Mouse (Mus musculus): ENCODE data around the gene Slc15a3. TPM values are rescaled to one million over a fixed set of nuclear protein-coding genes. Genes with fewer than 3 reads are reported as not detected.

The Slc15a3 gene
- polyA plus RNA-seq, 1 experiment from 2014 or later: 0.37 TPM

- WGBS: 84% methylated on average over 11 of the region's 11 CpGs
- Histone ChIP-seq H3K4me3 (no peak overlapping the region), H3K27ac (no peak overlapping the region), H3K36me3 (replicated peaks) (no peaks in the 10 kb centered on the region), H3K27me3 (ENCODE audit: poor library complexity, severe bottlenecking) (no peaks in the 10 kb centered on the region), H3K4me1 (peaks cover 5% of the 10 kb centered on the region), H3K9me3 (no peaks in the 10 kb centered on the region)
- no peak for DNase-seq (ENCODE audit: extremely low spot score, low spot score)
Observed at GRCm38 (mm10) chr19:10809428-10810175, 29.9 kb upstream of the Slc15a3 start.

DNA sequence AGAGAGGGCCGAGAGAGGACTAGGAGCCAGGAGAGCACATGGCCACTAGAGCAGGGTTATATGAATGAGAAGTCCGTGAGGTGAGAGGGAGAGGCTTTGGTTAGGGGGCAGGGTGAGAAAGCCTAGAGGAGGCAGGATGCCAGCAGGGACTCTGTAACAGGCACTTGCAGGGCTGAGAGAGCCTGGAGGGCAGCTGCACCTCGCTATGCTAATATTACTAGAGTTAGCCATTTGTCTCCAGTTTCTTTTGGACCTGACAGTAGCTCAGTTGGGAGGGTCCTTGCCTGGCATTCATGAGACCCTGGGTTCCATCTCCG lies 29.4 kb upstream of the Slc15a3 start:
- Histone ChIP-seq H3K9me3 (no peaks in the 10 kb centered on the region), H3K4me1 (peaks cover 5% of the 10 kb centered on the region), H3K4me3 (no peak overlapping the region), H3K27me3 (ENCODE audit: poor library complexity, severe bottlenecking) (no peaks in the 10 kb centered on the region), H3K27ac (no peak overlapping the region), H3K36me3 (replicated peaks) (no peaks in the 10 kb centered on the region)
- no peak for DNase-seq (ENCODE audit: extremely low spot score, low spot score)
- 72% methylated on average over 4 of the region's 4 CpGs for WGBS

DNA sequence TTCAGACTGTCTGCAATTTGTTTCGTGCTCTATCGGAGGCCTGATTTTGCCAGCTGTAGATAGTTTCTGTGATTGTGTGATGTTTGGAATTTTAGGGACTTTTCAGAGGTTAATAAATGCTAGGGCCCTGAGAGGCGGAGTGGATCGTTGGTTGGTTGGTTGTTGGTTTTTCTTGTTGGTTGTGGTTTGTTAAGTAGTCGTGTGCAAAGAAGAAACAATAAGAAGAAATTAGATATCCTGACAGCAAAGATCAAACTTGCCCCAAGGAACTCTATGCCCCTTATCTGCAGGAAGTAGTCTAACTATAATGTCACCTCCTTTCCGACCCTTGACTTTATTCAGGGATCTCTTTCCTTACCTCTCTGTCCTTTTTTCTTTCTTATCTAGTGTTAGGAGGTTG lies 28.1 kb upstream of the Slc15a3 start:
- Histone ChIP-seq H3K27me3 (ENCODE audit: poor library complexity, severe bottlenecking) (no peaks in the 10 kb centered on the region), H3K9me3 (no peaks in the 10 kb centered on the region), H3K27ac (no peak overlapping the region), H3K4me1 (peaks cover 5% of the 10 kb centered on the region), H3K4me3 (no peak overlapping the region), H3K36me3 (replicated peaks) (no peaks in the 10 kb centered on the region)
- no peak for DNase-seq (ENCODE audit: extremely low spot score, low spot score)
- 89% methylated on average over 6 of the region's 6 CpGs for WGBS

- DNase-seq (ENCODE audit: extremely low spot score, low spot score): no peak
- Histone ChIP-seq H3K27ac (no peak overlapping the region), H3K4me1 (peaks cover 10% of the 10 kb centered on the region), H3K9me3 (no peaks in the 10 kb centered on the region), H3K4me3 (no peak overlapping the region), H3K36me3 (replicated peaks) (no peaks in the 10 kb centered on the region), H3K27me3 (ENCODE audit: poor library complexity, severe bottlenecking) (no peaks in the 10 kb centered on the region)
- 94% methylated on average over 5 of the region's 5 CpGs for WGBS
Observed at GRCm38 (mm10) chr19:10813039-10813438, 26.5 kb upstream of the Slc15a3 start.

GRCm38 (mm10) chr19:10813905-10814304 lies 25.6 kb upstream of the Slc15a3 start:
- H3K27ac ChIP-seq: no peak overlapping the region
- no peaks in the 10 kb centered on the region for H3K9me3 ChIP-seq
- no peak overlapping the region for H3K4me3 ChIP-seq
- 70% methylated on average over 7 of the region's 7 CpGs for WGBS
- H3K36me3 ChIP-seq (replicated peaks): no peaks in the 10 kb centered on the region
- no peak for DNase-seq (ENCODE audit: extremely low spot score, low spot score)
- no peaks in the 10 kb centered on the region for H3K27me3 ChIP-seq (ENCODE audit: poor library complexity, severe bottlenecking)
- H3K4me1 ChIP-seq: peaks cover 18% of the 10 kb centered on the region

DNA sequence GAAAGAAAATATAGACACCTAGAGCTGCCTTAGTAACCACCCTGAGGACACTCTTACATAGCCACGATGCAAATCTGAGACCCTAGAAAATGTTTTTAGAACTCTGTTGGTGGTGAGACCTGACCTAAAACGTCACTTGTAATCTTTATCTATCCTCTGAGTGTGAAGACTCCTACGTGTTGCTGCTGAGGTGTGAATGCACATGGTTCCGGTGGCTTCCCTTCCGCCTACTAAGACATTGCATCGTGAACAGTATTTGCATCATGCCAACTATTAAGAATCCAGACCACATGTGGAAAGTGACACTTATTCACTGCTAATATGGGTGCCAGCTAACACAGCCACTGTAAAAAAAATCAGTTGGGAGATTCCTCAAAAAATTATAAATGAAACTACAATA lies 23.7 kb upstream of the Slc15a3 start:
- peaks cover 15% of the 10 kb centered on the region for H3K4me1 ChIP-seq
- no peaks in the 10 kb centered on the region for H3K9me3 ChIP-seq
- 89% methylated on average over 6 of the region's 6 CpGs for WGBS
- H3K36me3 ChIP-seq (replicated peaks): no peaks in the 10 kb centered on the region
- H3K27me3 ChIP-seq (ENCODE audit: poor library complexity, severe bottlenecking): no peaks in the 10 kb centered on the region
- no peak overlapping the region for H3K4me3 ChIP-seq
- H3K27ac ChIP-seq: no peak overlapping the region
- DNase-seq (ENCODE audit: extremely low spot score, low spot score): no peak

DNA sequence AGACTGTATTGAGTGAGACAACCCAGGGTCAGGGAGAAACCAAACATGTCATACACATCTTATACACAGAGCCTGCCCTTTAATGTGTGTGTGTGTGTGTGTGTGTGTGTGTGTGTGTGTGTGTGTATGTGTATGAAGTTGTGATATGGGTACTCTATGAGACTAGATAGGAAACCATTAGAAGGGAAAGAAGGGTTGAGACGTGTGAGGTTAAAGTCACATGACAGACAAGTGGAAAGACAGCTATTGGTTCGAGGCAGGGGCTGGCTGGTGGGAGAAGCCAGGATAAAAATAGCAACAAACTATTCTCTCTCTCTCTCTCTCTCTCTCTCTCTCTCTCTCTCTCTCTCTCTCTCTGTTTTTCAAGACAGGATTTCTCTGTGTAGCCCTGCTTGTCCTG lies 23.1 kb upstream of the Slc15a3 start:
- Histone ChIP-seq H3K4me3 (no peak overlapping the region), H3K27me3 (ENCODE audit: poor library complexity, severe bottlenecking) (no peaks in the 10 kb centered on the region), H3K27ac (no peak overlapping the region), H3K9me3 (no peaks in the 10 kb centered on the region), H3K4me1 (peaks cover 15% of the 10 kb centered on the region), H3K36me3 (replicated peaks) (no peaks in the 10 kb centered on the region)
- DNase-seq (ENCODE audit: extremely low spot score, low spot score): no peak
- WGBS: 88% methylated on average over 2 of the region's 2 CpGs

DNA sequence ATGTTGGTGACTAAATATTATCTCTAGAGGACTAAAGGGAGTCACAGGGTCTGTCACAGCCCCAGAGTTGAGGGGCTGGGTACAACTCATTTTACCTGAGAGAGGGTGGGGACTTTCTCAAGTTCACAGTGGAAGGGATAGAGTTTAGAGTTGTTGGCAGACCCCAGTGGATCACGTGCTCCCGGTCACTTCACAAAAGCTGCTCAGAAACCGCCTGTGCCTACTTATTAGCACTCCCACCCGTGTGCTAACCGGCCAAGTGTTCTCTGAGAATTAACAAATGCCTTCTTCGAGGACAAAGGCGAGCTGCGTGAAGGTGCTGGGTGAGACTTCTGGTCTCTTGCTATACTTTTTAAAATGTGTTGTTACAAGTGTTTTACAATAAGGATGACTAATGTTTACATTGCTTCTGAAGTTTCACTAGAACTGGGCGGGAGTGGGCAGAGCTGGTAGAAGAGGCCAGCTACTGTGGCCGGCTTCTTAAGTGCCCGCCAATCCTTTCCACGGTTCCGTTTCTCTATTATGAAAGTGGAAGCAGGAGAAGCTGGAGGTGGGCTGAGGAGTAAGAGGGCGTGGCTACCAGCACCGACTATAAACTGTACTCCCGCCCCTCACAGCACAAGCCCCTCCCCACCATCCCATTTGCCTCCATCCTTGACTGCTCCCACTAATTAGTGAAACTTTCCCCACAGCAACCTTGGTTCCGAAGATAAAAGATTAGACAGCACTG lies 21.1 kb upstream of the Slc15a3 start:
- no peak overlapping the region for H3K27ac ChIP-seq
- H3K27me3 ChIP-seq (ENCODE audit: poor library complexity, severe bottlenecking): no peaks in the 10 kb centered on the region
- no peaks in the 10 kb centered on the region for H3K36me3 ChIP-seq (replicated peaks)
- DNase-seq (ENCODE audit: extremely low spot score, low spot score): no peak
- 51% methylated on average over 17 of the region's 17 CpGs for WGBS
- H3K9me3 ChIP-seq: no peaks in the 10 kb centered on the region
- peak overlapping the region; percentile 5; the same call in 1 of the 2 replicates for H3K4me3 ChIP-seq
- peaks cover 15% of the 10 kb centered on the region for H3K4me1 ChIP-seq

- Histone ChIP-seq H3K36me3 (replicated peaks) (no peaks in the 10 kb centered on the region), H3K4me3 (no peak overlapping the region)
Observed at GRCm38 (mm10) chr19:10821319-10821718, 18.2 kb upstream of the Slc15a3 start.

DNA sequence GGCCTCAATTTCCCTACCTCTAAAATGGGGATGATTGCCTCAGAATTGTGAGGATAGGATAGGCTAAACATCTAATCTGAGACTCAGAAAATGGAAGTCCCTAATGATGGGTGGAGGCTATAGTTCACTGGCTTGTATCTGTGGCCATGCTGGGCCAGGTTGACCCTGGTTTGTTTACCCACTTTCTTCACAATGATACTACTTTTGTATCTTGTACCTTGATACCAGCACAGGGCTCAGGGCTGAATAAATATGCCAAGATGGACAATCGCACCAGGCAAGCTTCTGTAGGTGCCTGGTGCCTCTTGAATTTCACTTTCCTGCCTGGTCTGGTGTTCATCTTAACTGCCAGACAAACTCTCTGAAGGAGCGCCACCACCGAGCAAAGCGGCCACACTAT lies 17.0 kb upstream of the Slc15a3 start:
- no peaks in the 10 kb centered on the region for H3K9me3 ChIP-seq
- no peaks in the 10 kb centered on the region for H3K27me3 ChIP-seq (ENCODE audit: poor library complexity, severe bottlenecking)
- no peak overlapping the region for H3K4me3 ChIP-seq
- WGBS: 94% methylated on average over 4 of the region's 4 CpGs
- peaks cover 24% of the 10 kb centered on the region for H3K4me1 ChIP-seq
- no peak for DNase-seq (ENCODE audit: extremely low spot score, low spot score)
- no peaks in the 10 kb centered on the region for H3K36me3 ChIP-seq (replicated peaks)
- H3K27ac ChIP-seq: no peak overlapping the region

More at GRCm38 (mm10) chr19:10821319-10821718, 18.2 kb upstream of the Slc15a3 start:
- H3K9me3 ChIP-seq: no peaks in the 10 kb centered on the region
- H3K27ac ChIP-seq: no peak overlapping the region
- DNase-seq (ENCODE audit: extremely low spot score, low spot score): no peak
- no peaks in the 10 kb centered on the region for H3K27me3 ChIP-seq (ENCODE audit: poor library complexity, severe bottlenecking)
- peaks cover 25% of the 10 kb centered on the region for H3K4me1 ChIP-seq
- WGBS: 69% methylated on average over 7 of the region's 7 CpGs

DNA sequence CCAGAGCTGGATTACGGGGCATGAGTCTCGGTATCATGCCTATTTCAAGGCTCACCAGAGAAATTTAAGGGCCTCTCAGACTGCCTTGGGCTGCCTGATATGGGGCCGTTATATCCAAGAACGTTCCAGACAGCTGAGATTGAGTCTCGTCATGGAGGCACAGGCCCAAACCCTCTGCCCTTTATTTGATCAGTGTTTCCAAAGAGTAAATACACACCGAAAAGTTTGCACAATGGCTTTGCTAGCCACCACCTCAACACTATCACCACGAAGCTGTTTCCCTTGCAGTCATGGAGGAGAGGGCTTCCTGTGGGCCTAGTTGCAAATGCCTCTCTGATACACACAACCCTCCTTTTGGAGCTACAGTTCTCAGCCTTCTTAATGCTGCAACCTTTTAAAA lies 15.5 kb upstream of the Slc15a3 start:
- 91% methylated on average over 7 of the region's 7 CpGs for WGBS
- Histone ChIP-seq H3K36me3 (replicated peaks) (no peaks in the 10 kb centered on the region), H3K27ac (no peak overlapping the region), H3K4me1 (peaks cover 10% of the 10 kb centered on the region), H3K9me3 (no peaks in the 10 kb centered on the region), H3K27me3 (ENCODE audit: poor library complexity, severe bottlenecking) (no peaks in the 10 kb centered on the region), H3K4me3 (no peak overlapping the region)
- no peak for DNase-seq (ENCODE audit: extremely low spot score, low spot score)

GRCm38 (mm10) chr19:10828321-10828720 lies 11.2 kb upstream of the Slc15a3 start:
- 93% methylated on average over 5 of the region's 5 CpGs for WGBS

GRCm38 (mm10) chr19:10829436-10830175 lies 9.9 kb upstream of the Slc15a3 start, which contains the start of gene Cd6:
Gene Cd6, minus strand, starts transcription at chr19:10830058.
- 93% methylated on average over 16 of the region's 16 CpGs for WGBS

More at GRCm38 (mm10) chr19:10828321-10828720, 11.2 kb upstream of the Slc15a3 start:
- no peaks in the 10 kb centered on the region for H3K9me3 ChIP-seq
- no peak for DNase-seq (ENCODE audit: extremely low spot score, low spot score)
- peaks cover 10% of the 10 kb centered on the region for H3K4me1 ChIP-seq
- no peak overlapping the region for H3K27ac ChIP-seq
- no peak overlapping the region for H3K4me3 ChIP-seq
- H3K27me3 ChIP-seq (ENCODE audit: poor library complexity, severe bottlenecking): no peaks in the 10 kb centered on the region
- H3K36me3 ChIP-seq (replicated peaks): no peaks in the 10 kb centered on the region

More at GRCm38 (mm10) chr19:10829436-10830175, 9.9 kb upstream of the Slc15a3 start, which contains the start of gene Cd6:
- Histone ChIP-seq H3K4me3 (no peak within 1 kb of the TSS), H3K36me3 (replicated peaks) (no peaks in the 10 kb centered on the region), H3K27ac (no peak within 1 kb of the TSS), H3K27me3 (ENCODE audit: poor library complexity, severe bottlenecking) (no peaks in the 10 kb centered on the region), H3K4me1 (peaks cover 10% of the 10 kb centered on the region), H3K9me3 (no peaks in the 10 kb centered on the region)
- no peak for DNase-seq (ENCODE audit: extremely low spot score, low spot score)

Measured in forebrain, embryonic 10.5 days (tissue).